Mouse (Mus musculus) left cerebral cortex, adult 6 months (tissue): ENCODE measurements around the gene Qprt. TPM values are rescaled to one million over a fixed set of nuclear protein-coding genes. Genes with fewer than 3 reads are reported as not detected.

Experiments used
- long read RNA-seq, 2 experiments: library from polyadenylated mRNA; unstranded; transcript quantifications; one replicate each; pipeline ENCODE4 v2.0.0; 2019 to 2020
- polyA plus RNA-seq: library from polyadenylated mRNA; unstranded; fragments of <200 nt; fragmentation: Nextera tagmentation; gene quantifications from 2 replicates; pipeline ENCODE4 v1.2.3, GENCODE M21; 2021

Gene Qprt
- 0.47 and 0.55 TPM in 2 replicates for polyA plus RNA-seq
- long read RNA-seq, experiment 1, partial matches to known transcripts, result 3 of 4 reads
- long read RNA-seq, experiment 1, other reads (novel, unspliced or antisense), result 1 of 4 reads
- long read RNA-seq, experiment 2, partial matches to known transcripts, result 1 of 1 reads
- long read RNA-seq, experiment 2, other reads (novel, unspliced or antisense), result 0 of 1 reads

DNA sequence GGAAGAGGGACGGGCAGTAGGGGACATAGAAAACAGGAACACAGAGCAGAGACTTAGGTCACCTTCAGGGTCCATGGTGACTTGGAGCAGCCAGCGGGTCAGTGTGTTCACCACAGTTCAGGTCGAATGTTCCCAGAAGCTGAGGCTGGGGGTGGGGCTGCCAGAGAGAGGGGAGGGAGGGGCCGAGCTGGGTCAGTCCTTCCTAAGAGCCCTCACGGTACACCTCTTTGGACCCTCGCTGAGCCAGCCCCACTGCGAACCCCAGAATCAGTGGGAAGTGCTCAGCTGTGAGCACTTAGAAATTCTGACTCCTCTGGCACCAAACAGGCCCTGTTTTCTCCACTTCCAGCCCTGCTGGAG lies at the start of gene Qprt:
Qprt (minus strand) TSS at position 316 of the 360 bp plus-strand sequence.

DNA sequence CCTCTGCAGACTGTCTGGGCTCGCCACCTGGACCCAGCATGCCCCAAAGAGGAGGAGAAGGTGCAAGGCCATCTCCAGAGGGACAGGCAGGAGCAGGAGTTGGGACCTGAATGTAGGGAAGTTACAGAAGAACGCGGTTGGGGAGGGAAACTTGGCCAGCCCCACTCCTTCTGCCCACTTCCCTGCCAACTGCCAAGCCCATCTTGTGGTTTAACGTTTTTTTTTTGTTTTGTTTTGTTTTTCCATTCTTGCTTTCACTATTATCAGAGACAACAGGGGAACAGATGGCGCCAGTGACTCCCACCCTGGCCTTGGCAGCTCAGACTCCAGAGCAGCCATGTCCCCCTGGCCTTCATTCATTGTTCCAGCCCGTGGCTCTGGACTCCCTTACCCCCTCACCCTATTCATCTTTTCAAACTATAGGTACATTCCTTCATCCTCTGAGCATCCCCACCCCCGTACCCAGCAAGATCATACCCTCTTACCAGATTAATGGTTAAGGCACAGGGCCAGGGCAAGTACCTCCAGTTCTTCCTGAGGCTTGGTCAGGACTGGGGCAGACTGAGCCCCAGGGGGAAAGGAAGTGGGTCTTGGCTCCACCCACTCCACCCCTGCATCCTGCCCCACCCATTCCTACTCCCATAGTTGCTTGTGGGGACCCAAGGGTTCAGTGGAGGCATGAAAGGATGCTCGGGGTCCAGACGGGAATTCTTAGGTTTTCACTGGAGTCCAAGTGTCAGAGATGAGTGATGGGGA lies 15.4 kb upstream of the Qprt start, which contains the start of gene Spn:
Spn (minus strand) TSS at position 562 of the 756 bp plus-strand sequence.

DNA sequence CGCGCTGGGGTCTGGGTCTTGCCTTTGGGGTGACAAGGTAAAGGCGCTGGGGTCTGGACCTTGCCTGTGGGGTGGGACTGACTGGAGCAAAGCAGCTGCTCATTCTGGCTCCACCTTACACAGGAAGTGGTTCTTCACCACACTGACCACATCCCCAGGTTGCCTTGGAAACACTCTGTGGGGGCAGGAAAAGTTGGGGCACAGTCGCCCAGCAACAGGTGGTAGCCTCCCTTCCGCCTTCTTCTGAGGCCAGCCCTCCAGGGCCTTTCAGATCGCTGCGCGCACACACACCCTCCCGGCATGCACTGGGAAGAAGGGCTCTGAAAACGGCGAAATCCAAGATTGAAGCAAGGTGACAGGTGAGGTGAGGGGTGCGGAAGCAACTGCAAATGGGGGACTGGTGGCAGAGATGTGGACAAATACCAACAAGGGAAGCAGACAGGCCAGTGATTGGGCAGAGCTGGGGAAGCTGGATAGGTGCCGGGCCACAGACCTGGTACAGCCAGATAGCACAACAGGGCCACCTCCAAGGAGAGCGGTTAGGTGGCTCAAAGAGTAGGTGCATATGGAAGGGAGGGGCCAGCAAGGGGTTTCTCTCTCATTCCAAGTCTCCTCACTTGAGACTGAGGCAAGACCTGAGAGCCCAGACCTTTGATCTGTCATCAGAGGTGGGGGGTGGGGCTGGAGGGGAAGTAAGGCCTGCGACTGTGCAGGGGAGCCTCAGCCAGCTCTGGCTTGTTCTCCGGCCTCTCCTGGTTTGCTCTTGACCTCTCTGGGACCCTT lies 30.7 kb downstream of the Qprt start, which contains the start of gene AI467606:
AI467606 (plus strand) TSS at position 246 of the 783 bp plus-strand sequence.

DNA sequence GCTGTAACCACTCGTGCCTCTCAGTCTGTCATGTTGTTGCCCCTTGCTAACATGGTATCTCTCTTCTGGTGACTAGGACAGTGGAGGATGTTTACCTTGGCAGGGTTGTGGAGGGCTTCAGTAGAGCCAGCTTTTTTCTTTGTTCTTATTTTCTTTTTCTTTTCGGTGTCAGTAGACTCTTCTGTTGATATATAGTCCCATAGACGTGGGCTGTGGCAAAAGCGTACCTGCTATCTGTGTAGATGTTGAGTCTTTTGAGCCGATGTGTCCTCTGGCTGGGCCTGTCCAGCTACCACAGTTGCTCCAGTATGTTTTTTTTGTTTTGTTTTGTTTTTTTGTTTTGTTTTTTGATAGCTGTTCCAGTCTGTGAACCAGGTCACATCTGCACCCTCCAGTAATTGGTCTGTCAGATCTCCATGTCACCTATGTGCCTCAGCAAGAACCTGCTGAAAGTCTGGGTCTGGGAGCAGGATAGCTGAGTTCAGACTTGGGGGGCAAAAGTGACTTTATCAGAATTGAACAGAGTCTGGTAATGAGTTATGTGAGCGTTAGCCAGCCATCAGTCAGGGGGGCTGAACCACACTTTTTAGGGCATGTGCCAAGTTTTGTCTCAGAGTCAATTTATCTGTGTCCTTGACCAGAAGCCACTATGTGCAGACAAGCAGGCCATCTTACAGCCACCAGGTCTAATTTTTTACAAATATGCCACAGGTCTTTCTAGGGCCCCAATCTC lies 34.6 kb downstream of the Qprt start, which contains the start of gene Zg16:
Zg16 (minus strand) TSS at position 51 of the 733 bp plus-strand sequence.

Other genes with a start within 250 kb of the Qprt start
- gene Taok2, start 237.5 kb downstream of the Qprt start, polyA plus RNA-seq, result 9.7 and 10.8 TPM in 2 replicates
- 30.6 and 32.0 TPM in 2 replicates for gene Tmem219, start 199.3 kb downstream of the Qprt start, polyA plus RNA-seq
- 260 and 277 TPM in 2 replicates for gene Kctd13, start 193.3 kb downstream of the Qprt start, polyA plus RNA-seq
- gene Asphd1, start 172.6 kb downstream of the Qprt start, polyA plus RNA-seq, result 11.2 and 13.6 TPM in 2 replicates
- gene Sez6l2, start 171.7 kb downstream of the Qprt start, polyA plus RNA-seq, result 68.2 and 74.7 TPM in 2 replicates
- 223 and 227 TPM in 2 replicates for gene Cdipt, start 146.3 kb downstream of the Qprt start, polyA plus RNA-seq
- gene Cdiptos, start 146.1 kb downstream of the Qprt start, polyA plus RNA-seq, result 0.32 and 0.79 TPM in 2 replicates
- gene Mvp, start 107.6 kb downstream of the Qprt start, polyA plus RNA-seq, result 3.3 and 3.4 TPM in 2 replicates
- gene Pagr1b, start 105.7 kb downstream of the Qprt start, polyA plus RNA-seq, result 0.64 TPM in 1 of 2 replicates, not detected in the other
- 3.0 and 33.4 TPM in 2 replicates for gene Pagr1a, start 104.9 kb downstream of the Qprt start, polyA plus RNA-seq
- 19.0 and 44.2 TPM in 2 replicates for gene Gm42742, start 101.1 kb downstream of the Qprt start, polyA plus RNA-seq
- 86.8 and 193 TPM in 2 replicates for gene Prrt2, start 101.0 kb downstream of the Qprt start, polyA plus RNA-seq
- gene Maz, start 95.2 kb downstream of the Qprt start, polyA plus RNA-seq, result 6.6 and 36.1 TPM in 2 replicates
- 18.0 and 24.4 TPM in 2 replicates for gene Kif22, start 79.8 kb downstream of the Qprt start, polyA plus RNA-seq
- gene Zg16, start 34.9 kb downstream of the Qprt start, polyA plus RNA-seq, result not detected in 2 replicates
- 1.2 and 2.1 TPM in 2 replicates for gene AI467606, start 30.9 kb downstream of the Qprt start, polyA plus RNA-seq
- not detected in 2 replicates for gene Spn, start 15.6 kb upstream of the Qprt start, polyA plus RNA-seq
- 37.9 and 38.1 TPM in 2 replicates for gene Cd2bp2, start 73.8 kb upstream of the Qprt start, polyA plus RNA-seq
- gene Tbc1d10b, start 86.2 kb upstream of the Qprt start, polyA plus RNA-seq, result 7.9 and 14.4 TPM in 2 replicates
- 5.7 and 6.5 TPM in 2 replicates for gene Mylpf, start 86.7 kb upstream of the Qprt start, polyA plus RNA-seq
- 12.5 and 13.0 TPM in 2 replicates for gene Zfp553, start 110.8 kb upstream of the Qprt start, polyA plus RNA-seq
- 1.8 and 3.0 TPM in 2 replicates for gene Sept1, start 110.9 kb upstream of the Qprt start, polyA plus RNA-seq
- 64.9 and 90.1 TPM in 2 replicates for gene Zfp771, start 122.0 kb upstream of the Qprt start, polyA plus RNA-seq
- gene Dctpp1, start 138.5 kb upstream of the Qprt start, polyA plus RNA-seq, result 79.8 and 81.4 TPM in 2 replicates
- 42.8 and 64.6 TPM in 2 replicates for gene Sephs2, start 151.8 kb upstream of the Qprt start, polyA plus RNA-seq
- 0.32 and 0.35 TPM in 2 replicates for gene Itgal, start 174.0 kb upstream of the Qprt start, polyA plus RNA-seq
- gene Zfp768, start 223.4 kb upstream of the Qprt start, polyA plus RNA-seq, result 2.6 and 2.7 TPM in 2 replicates